Comparison of ENCODE assay signal across 8 mouse cellular contexts in the genomic region with DNA sequence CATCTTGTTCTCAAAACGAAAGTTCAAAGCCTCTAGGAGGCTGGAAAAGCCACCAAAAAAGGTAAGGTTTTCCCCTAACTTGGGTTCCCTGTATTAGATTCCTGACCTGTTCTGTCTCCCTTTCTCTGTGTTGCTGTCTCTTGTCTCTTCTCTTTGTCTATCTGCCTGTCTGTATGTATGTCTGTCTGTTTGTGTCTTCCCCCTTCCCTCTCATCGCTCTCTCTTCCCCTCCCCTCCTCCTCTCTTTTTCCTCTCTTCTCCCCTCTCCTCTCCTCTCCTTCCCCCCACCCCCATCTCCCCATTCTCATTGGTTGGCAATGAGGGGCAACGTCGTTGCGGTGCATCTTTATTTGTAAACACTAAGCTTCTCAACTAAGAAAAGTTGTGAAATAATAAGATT. TPM values are rescaled to one million over a fixed set of nuclear protein-coding genes. Genes with fewer than 3 reads are reported as not detected.
A peak's percentile ranks its signal among the peaks of the same experiment; 100 is the strongest.
DNase-seq lines count a peak whose midpoint lies in the region; ATAC-seq and TF ChIP-seq lines count a peak whose summit lies in the region.

A gene (minus strand): TSS at position 101 of the 400 bp plus-strand sequence.

- H3K9ac ChIP-seq in heart, embryonic 12.5 days: peak within 1 kb of the TSS; percentile 81
- peak within 1 kb of the TSS; percentile 65 for H3K9ac ChIP-seq in neural tube, embryonic 12.5 days

- DNase-seq in layer of hippocampus, adult 8-10 months (ENCODE audit: low spot score in 2 of 2): no peak
- no peak for DNase-seq in layer of hippocampus, adult 9-11 months
- DNase-seq in left cerebral cortex, postnatal 25 days (ENCODE audit: low spot score in 2 of 2): no peak
- no peak for DNase-seq in embryo, embryonic 11 days
- no peak for DNase-seq in spleen, adult 12 weeks (ENCODE audit: low spot score)

- WGBS in bone marrow, adult 2 months: 33% methylated on average over 5 of the region's 5 CpGs
- WGBS in heart, embryonic 12.5 days: 28% methylated on average over 5 of the region's 5 CpGs
- 27% methylated on average over 5 of the region's 5 CpGs for WGBS in neural tube, embryonic 12.5 days

- H3K4me2 ChIP-seq in heart, embryonic 12.5 days: peak within 1 kb of the TSS; percentile 81
- H3K4me2 ChIP-seq in neural tube, embryonic 12.5 days (replicated peaks): peak within 1 kb of the TSS; percentile 91

- no peak for TF ChIP-seq CTCF in bone marrow, adult 2 months (IDR thresholded peaks at IDR 0.05; ENCODE audit: control insufficient read depth, insufficient read depth, low read length)

- H3K9me3 ChIP-seq in heart, embryonic 12.5 days (replicated peaks): no peaks in the 10 kb centered on the region
- H3K9me3 ChIP-seq in neural tube, embryonic 12.5 days: no peaks in the 10 kb centered on the region

- no peaks in the 10 kb centered on the region for H3K36me3 ChIP-seq in heart, embryonic 12.5 days
- H3K36me3 ChIP-seq in neural tube, embryonic 12.5 days: no peaks in the 10 kb centered on the region

- no peak for TF ChIP-seq POLR2A in bone marrow, adult 2 months (IDR thresholded peaks at IDR 0.05; ENCODE audit: borderline replicate concordance, control insufficient read depth, low read depth, low read length)

- H3K4me1 ChIP-seq in bone marrow, adult 2 months (ENCODE audit: control insufficient read depth, insufficient read depth, low read length): no peaks in the 10 kb centered on the region; the same call in 1 of the 2 replicates
- H3K4me1 ChIP-seq in heart, embryonic 12.5 days (replicated peaks): peaks cover 28% of the 10 kb centered on the region
- H3K4me1 ChIP-seq in neural tube, embryonic 12.5 days: peaks cover 26% of the 10 kb centered on the region

- intact Hi-C loops in left cerebral cortex, postnatal 25 days (cut with DNase I): no loop called here

- no peaks in the 10 kb centered on the region for H3K27me3 ChIP-seq in heart, embryonic 12.5 days (replicated peaks)
- H3K27me3 ChIP-seq in neural tube, embryonic 12.5 days (replicated peaks): no peaks in the 10 kb centered on the region

- no peak for ATAC-seq in heart, embryonic 12.5 days (ENCODE audit: insufficient number of reproducible peaks, low FRiP score)
- ATAC-seq in neural tube, embryonic 12.5 days (ENCODE audit: low FRiP score, low read depth): no peak

- peak within 1 kb of the TSS; percentile 89 for H3K4me3 ChIP-seq in bone marrow, adult 2 months (replicated peaks; ENCODE audit: control insufficient read depth, low read depth, low read length)
- H3K4me3 ChIP-seq in heart, embryonic 12.5 days: peak within 1 kb of the TSS; percentile 92
- peak within 1 kb of the TSS; percentile 77 for H3K4me3 ChIP-seq in neural tube, embryonic 12.5 days

- peak within 1 kb of the TSS; percentile 80 for H3K27ac ChIP-seq in bone marrow, adult 2 months (ENCODE audit: control insufficient read depth, insufficient read depth, low read depth, low read length, poor library complexity)
- H3K27ac ChIP-seq in heart, embryonic 12.5 days (ENCODE audit: poor library complexity, severe bottlenecking): peak within 1 kb of the TSS; percentile 50; the same call in 1 of the 2 replicates
- no peak within 1 kb of the TSS for H3K27ac ChIP-seq in neural tube, embryonic 12.5 days

RNA-seq across cellular contexts. Expression of the gene that starts here (rescaled TPM):
- total RNA-seq in layer of hippocampus, adult 8-10 months (2022): 10 to 100 TPM; 20.6 to 29.8 (median 26.7) TPM
- 6.6 and 16.6 TPM in 2 replicates for polyA plus RNA-seq in bone marrow, adult 2 months (2011; ENCODE audit: insufficient read depth, insufficient read length, low replicate concordance, missing spikeins)
- 11.1 and 12.1 TPM in 2 replicates for polyA plus RNA-seq in heart, embryonic 12.5 days (2016; fragmentation: Nextera tagmentation; extraction: Ambion mirVana)
- total RNA-seq in left cerebral cortex, postnatal 25 days (2021): 10 to 100 TPM; 11.2 to 21.3 TPM
- polyA plus RNA-seq in neural tube, embryonic 12.5 days (2016; fragmentation: Nextera tagmentation; extraction: Ambion mirVana): 17.6 and 18.7 TPM in 2 replicates
